Mouse (Mus musculus) C2C12 (cell line): Measurements from ENCODE around the gene 4930539E08Rik.
A peak's percentile ranks its signal among the peaks of the same experiment; 100 is the strongest.

Source experiments
- CTCF ChIP-seq: IDR thresholded peaks from one replicate; pipeline ENCODE4 v1.5.1; 2011; ENCODE audit not compliant: control insufficient read depth, insufficient read depth, insufficient read length
- USF1 ChIP-seq: IDR thresholded peaks from one replicate; pipeline ENCODE4 v1.6.1; 2011; ENCODE audit warnings: low read depth, mild to moderate bottlenecking, control low read depth, moderate library complexity

DNA sequence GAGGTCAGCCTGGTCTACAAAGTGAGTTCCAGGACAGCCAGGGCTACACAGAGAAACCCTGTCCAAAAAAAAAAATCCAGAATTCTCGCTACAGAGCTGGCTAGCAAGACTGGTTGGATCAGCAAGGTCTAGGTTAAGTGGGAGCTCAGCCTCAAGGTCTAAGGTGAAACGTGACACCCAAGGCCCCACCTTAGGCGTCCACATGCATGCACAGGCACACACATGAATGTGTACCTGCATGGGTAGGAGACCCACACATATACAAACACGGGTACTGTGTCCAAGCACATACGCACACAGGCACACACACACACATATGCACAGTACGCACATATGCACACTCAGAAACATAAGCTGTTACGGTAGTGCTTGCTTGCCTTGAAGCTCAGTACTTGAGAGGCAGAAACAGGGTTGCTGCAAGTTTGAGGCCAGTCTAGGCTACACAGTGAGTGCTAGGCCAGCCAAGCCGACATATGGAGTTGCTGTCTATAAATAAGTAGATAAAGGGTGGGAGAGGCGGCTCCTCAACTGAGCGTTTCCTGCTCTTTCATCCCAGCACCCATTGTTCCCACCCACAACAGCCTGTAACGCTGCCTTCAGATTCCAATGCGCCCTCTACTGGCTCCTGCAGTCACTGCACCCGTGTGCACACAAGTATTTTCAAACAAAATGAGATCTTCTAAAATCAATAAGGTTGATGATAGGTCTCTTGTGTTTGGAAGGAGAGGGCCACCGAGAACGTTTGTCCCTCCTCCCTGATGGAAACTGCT lies 11.9 kb upstream of the 4930539E08Rik start:
- TF ChIP-seq CTCF = peak; percentile 40
- no peak for TF ChIP-seq USF1
